Mouse (Mus musculus): ENCODE results near the gene Pakap. TPM values are rescaled to one million over a fixed set of nuclear protein-coding genes. Genes with fewer than 3 reads are reported as not detected.

Pakap gene
- polyA plus RNA-seq, 1 experiment, result 6.3 TPM

DNA sequence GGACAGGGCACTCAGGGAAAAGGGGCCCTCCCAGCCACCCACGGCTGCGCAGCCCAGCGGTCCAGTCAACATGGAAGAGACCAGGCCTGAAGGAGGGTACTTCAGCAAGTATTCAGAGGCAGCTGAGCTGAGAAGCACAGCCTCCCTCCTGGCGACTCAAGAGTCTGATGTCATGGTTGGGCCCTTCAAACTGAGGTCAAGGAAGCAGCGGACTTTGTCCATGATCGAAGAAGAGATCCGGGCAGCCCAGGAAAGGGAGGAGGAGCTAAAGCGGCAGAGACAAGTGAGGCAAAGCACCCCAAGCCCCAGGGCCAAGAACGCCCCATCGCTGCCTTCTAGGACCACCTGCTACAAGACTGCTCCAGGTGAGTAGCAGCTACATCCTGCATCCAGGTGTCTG, 288.7 kb downstream of the Pakap start:
- no peak for DNase-seq

DNA sequence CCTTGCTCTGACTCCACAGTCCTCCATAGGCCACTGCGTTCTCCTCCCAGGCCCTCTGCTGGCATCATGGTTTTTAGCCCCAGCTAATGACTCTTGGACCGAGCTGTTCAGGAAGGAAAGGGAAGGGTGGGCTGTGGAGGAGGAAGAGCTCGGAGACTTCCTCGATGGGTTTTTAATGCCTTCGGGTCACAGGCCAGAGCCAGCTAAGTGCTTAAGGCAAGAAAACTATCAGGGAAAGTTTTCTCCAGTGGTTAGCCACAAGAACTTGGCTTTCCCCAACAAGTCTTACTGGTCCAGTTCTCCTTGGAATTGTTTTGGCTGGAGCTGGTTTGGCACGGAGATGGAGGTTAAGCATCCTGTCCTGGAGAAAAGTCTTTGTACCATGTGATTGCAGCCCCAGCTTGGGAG, 292.2 kb downstream of the Pakap start:
- 87% methylated on average over 6 of the region's 6 CpGs for WGBS

More for the DNA sequence above, 288.7 kb downstream of the Pakap start:
- TF ChIP-seq POLR2A (IDR thresholded peaks at IDR 0.05; ENCODE audit: borderline replicate concordance, insufficient read depth, low read length) (no peak), CTCF (IDR thresholded peaks at IDR 0.05; ENCODE audit: borderline replicate concordance, insufficient read depth, low read depth, low read length) (no peak)
- no peak overlapping the region for H3K4me3 ChIP-seq (replicated peaks; ENCODE audit: insufficient read depth, low read depth, low read length)
- 94% methylated on average over 10 of the region's 10 CpGs for WGBS
- H3K4me1 ChIP-seq (ENCODE audit: control insufficient read depth, insufficient read depth, low read length), result no peaks in the 10 kb centered on the region
- no peak overlapping the region for H3K27ac ChIP-seq (ENCODE audit: insufficient read depth, low read length)
- no peaks in the 10 kb centered on the region for H3K27me3 ChIP-seq (ENCODE audit: control insufficient read depth, insufficient read depth, low read length)

DNA sequence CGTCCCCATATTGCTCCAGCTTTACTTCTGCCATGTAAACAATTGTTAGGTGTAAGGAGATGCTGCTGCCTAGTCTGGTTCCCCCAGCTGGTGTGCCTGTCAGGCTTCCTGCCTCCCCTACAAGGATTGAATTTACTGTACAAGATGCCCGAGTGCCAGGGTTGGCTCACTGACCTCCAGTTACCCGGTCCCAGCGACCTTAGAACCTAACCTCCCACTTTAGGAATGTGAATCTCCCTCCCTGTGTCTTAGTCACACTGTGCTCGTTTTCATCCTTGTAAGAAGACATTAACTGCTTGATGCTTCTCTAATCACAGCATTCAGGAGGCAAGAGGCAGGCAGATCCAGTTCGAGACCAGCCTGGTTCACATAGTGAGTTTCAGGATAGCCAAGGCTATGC, 293.2 kb downstream of the Pakap start:
- H3K27ac ChIP-seq (ENCODE audit: insufficient read depth, low read length), result no peak overlapping the region
- no peak overlapping the region for H3K4me3 ChIP-seq (replicated peaks; ENCODE audit: insufficient read depth, low read depth, low read length)
- TF ChIP-seq CTCF (IDR thresholded peaks at IDR 0.05; ENCODE audit: borderline replicate concordance, insufficient read depth, low read depth, low read length) (no peak), POLR2A (IDR thresholded peaks at IDR 0.05; ENCODE audit: borderline replicate concordance, insufficient read depth, low read length) (no peak)
- no peak for DNase-seq
- no peaks in the 10 kb centered on the region for H3K4me1 ChIP-seq (ENCODE audit: control insufficient read depth, insufficient read depth, low read length)
- H3K27me3 ChIP-seq (ENCODE audit: control insufficient read depth, insufficient read depth, low read length), result no peaks in the 10 kb centered on the region
- WGBS, result 74% methylated on average over 6 of the region's 6 CpGs

More for the DNA sequence above, 292.2 kb downstream of the Pakap start:
- Histone ChIP-seq H3K4me1 (ENCODE audit: control insufficient read depth, insufficient read depth, low read length) (no peaks in the 10 kb centered on the region), H3K4me3 (replicated peaks; ENCODE audit: insufficient read depth, low read depth, low read length) (no peak overlapping the region), H3K27me3 (ENCODE audit: control insufficient read depth, insufficient read depth, low read length) (no peaks in the 10 kb centered on the region), H3K27ac (ENCODE audit: insufficient read depth, low read length) (no peak overlapping the region)
- TF ChIP-seq CTCF (IDR thresholded peaks at IDR 0.05; ENCODE audit: borderline replicate concordance, insufficient read depth, low read depth, low read length) (no peak), POLR2A (IDR thresholded peaks at IDR 0.05; ENCODE audit: borderline replicate concordance, insufficient read depth, low read length) (no peak)
- no peak for DNase-seq

DNA sequence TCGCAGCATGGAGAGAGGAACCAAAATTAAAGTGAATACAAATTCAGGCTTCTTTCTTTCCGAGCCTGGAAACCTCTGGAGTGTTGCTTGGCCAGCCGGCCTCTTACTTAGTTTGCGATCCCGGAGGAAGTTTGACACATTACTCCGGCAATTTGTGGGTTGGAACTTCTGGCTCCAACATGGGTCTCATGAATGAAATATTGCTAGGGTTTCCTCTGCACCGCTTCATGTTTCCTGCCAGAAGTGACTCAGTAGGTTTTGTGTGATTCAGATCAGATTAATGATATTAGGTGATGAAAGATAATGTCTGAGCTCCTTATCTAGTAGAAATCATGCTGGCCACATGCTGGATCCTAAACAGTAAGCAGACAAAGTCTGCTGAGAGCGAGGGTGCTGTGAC, 293.9 kb downstream of the Pakap start:
- Histone ChIP-seq H3K4me1 (ENCODE audit: control insufficient read depth, insufficient read depth, low read length) (no peaks in the 10 kb centered on the region), H3K4me3 (replicated peaks; ENCODE audit: insufficient read depth, low read depth, low read length) (no peak overlapping the region), H3K27ac (ENCODE audit: insufficient read depth, low read length) (no peak overlapping the region), H3K27me3 (ENCODE audit: control insufficient read depth, insufficient read depth, low read length) (no peaks in the 10 kb centered on the region)
- no peak for DNase-seq
- no peak for TF ChIP-seq CTCF (IDR thresholded peaks at IDR 0.05; ENCODE audit: borderline replicate concordance, insufficient read depth, low read depth, low read length)
- no peak for TF ChIP-seq POLR2A (IDR thresholded peaks at IDR 0.05; ENCODE audit: borderline replicate concordance, insufficient read depth, low read length)
- 89% methylated on average over 8 of the region's 8 CpGs for WGBS

DNA sequence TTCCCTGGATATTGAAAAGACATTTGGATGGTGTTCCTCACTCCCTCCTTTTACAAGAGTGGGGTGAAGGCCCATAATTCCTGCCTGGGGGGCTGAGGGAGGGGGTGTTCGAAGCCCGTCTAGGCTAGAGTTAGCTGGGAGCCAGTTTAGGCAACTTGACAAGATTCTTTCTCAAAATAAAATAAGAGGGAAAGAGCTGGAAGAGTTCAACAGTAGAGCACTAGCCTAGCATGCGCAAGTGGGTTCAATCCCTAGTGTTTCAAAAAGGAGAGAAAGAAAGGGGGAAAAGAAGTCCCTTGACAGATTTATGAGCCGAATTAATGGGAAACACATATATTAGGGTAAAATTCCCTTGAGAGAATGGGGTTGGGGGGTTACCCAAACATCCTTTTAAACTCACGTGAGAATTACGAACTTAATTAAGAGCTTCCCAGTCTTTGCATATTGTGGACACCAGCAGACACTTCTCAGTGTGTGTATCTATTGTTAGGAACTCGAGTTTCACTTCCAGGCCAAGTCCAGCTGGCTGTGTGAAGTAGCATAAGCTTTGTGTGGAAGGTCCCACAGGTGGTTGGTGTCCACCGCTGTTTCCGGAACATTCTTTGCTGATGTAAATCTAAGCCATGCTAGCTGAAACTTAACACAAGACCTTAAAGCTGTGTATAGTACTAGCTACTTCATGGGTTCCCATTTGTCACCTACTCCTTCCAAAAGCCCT, 294.4 kb downstream of the Pakap start:
- Histone ChIP-seq H3K27ac (ENCODE audit: insufficient read depth, low read length) (no peak overlapping the region), H3K4me1 (ENCODE audit: control insufficient read depth, insufficient read depth, low read length) (no peaks in the 10 kb centered on the region), H3K27me3 (ENCODE audit: control insufficient read depth, insufficient read depth, low read length) (no peaks in the 10 kb centered on the region), H3K4me3 (replicated peaks; ENCODE audit: insufficient read depth, low read depth, low read length) (no peak overlapping the region)
- TF ChIP-seq POLR2A (IDR thresholded peaks at IDR 0.05; ENCODE audit: borderline replicate concordance, insufficient read depth, low read length) (no peak), CTCF (IDR thresholded peaks at IDR 0.05; ENCODE audit: borderline replicate concordance, insufficient read depth, low read depth, low read length) (no peak)
- WGBS, result 80% methylated on average over 9 of the region's 9 CpGs
- DNase-seq, result no peak

DNA sequence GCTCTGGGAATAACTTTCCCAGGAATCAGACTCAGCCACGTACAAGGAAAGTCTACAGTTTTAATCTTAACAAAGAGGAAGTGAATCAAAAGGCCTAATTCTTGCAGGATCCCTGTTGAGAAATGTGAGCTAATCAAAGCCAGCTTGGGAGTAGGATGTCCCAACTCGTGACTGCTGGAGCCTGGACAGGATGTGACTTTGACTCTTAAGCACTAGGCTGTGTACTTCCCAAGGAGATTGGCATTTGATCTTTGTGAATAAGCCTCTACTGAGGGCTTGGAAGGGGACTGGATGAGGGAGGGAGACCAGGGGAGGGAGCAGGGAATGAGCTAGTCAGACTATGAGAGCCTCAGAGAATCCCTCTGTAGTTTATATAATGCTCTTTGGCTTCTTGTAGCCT, 298.1 kb downstream of the Pakap start:
- Histone ChIP-seq H3K27ac (ENCODE audit: insufficient read depth, low read length) (no peak overlapping the region), H3K4me3 (replicated peaks; ENCODE audit: insufficient read depth, low read depth, low read length) (no peak overlapping the region), H3K4me1 (ENCODE audit: control insufficient read depth, insufficient read depth, low read length) (no peaks in the 10 kb centered on the region), H3K27me3 (ENCODE audit: control insufficient read depth, insufficient read depth, low read length) (no peaks in the 10 kb centered on the region)
- TF ChIP-seq POLR2A (IDR thresholded peaks at IDR 0.05; ENCODE audit: borderline replicate concordance, insufficient read depth, low read length) (no peak), CTCF (IDR thresholded peaks at IDR 0.05; ENCODE audit: borderline replicate concordance, insufficient read depth, low read depth, low read length) (no peak)
- WGBS, result 30% methylated on average over 2 of the region's 2 CpGs
- no peak for DNase-seq

DNA sequence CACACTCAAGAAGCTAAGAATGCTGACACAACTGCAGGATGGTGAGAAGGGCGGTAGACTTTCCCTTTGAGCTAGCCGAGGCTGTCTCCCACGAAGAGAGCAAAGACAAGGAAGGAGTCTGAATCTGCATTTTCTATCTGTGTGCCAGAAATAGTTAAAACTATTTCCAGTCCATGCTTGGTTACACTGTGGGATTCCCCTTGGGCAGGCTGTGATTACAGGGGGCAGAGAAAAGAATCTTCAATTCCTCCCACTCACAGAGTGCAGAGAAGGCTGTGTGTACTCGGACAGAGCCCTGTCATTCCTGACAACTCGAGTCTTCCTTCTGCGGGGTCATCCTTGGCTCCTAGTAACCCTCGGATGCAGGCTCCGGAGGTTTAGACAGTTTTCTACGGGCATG, 299.0 kb downstream of the Pakap start:
- Histone ChIP-seq H3K4me1 (ENCODE audit: control insufficient read depth, insufficient read depth, low read length) (no peaks in the 10 kb centered on the region), H3K27ac (ENCODE audit: insufficient read depth, low read length) (no peak overlapping the region), H3K27me3 (ENCODE audit: control insufficient read depth, insufficient read depth, low read length) (no peaks in the 10 kb centered on the region), H3K4me3 (replicated peaks; ENCODE audit: insufficient read depth, low read depth, low read length) (no peak overlapping the region)
- TF ChIP-seq POLR2A (IDR thresholded peaks at IDR 0.05; ENCODE audit: borderline replicate concordance, insufficient read depth, low read length), result no peak
- no peak for TF ChIP-seq CTCF (IDR thresholded peaks at IDR 0.05; ENCODE audit: borderline replicate concordance, insufficient read depth, low read depth, low read length)
- no peak for DNase-seq
- 51% methylated on average over 9 of the region's 9 CpGs for WGBS

DNA sequence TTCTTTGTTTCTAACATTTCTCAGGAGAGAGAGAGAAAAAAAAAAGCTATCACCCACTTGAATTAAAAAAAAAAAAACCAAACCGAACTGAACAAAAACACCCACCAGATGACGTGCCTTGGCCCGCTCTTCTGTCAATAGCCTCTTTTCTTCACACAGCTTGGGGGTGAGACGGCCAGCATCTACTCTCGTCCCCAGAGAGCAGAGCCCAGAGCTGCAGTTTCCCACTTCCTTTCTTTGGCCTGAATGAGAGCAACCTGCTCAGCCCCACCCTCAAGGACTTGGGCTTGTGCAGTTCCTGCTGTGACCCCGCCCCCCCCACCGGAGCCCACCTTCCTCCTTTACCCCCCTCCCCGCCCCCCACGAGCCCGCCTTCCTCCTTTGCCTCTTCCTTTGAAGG, 299.5 kb downstream of the Pakap start:
- Histone ChIP-seq H3K4me3 (replicated peaks; ENCODE audit: insufficient read depth, low read depth, low read length) (no peak overlapping the region), H3K4me1 (ENCODE audit: control insufficient read depth, insufficient read depth, low read length) (no peaks in the 10 kb centered on the region), H3K27ac (ENCODE audit: insufficient read depth, low read length) (no peak overlapping the region), H3K27me3 (ENCODE audit: control insufficient read depth, insufficient read depth, low read length) (no peaks in the 10 kb centered on the region)
- no peak for DNase-seq
- WGBS, result 42% methylated on average over 10 of the region's 10 CpGs
- TF ChIP-seq CTCF (IDR thresholded peaks at IDR 0.05; ENCODE audit: borderline replicate concordance, insufficient read depth, low read depth, low read length) (no peak), POLR2A (IDR thresholded peaks at IDR 0.05; ENCODE audit: borderline replicate concordance, insufficient read depth, low read length) (no peak)

All from cerebellum, adult 2 months (tissue).